Mouse (Mus musculus): ENCODE measurements around the gene Pnma1. TPM values are rescaled to one million over a fixed set of nuclear protein-coding genes. Genes with fewer than 3 reads are reported as not detected.
"Not testable (repeated sequence)": the region's sequence is repeated elsewhere in the genome, so short reads cannot be mapped to it uniquely, and the experiment has no call there.

The Pnma1 gene
- polyA plus RNA-seq, 1 experiment from 2014 or later, result 3.8 TPM

GRCm38 (mm10) chr12:84125892-84126291 is 22.4 kb downstream of the Pnma1 start:
- Histone ChIP-seq H3K9me3 (replicated peaks) (no peaks in the 10 kb centered on the region), H3K9ac (replicated peaks) (no peak overlapping the region)

DNA sequence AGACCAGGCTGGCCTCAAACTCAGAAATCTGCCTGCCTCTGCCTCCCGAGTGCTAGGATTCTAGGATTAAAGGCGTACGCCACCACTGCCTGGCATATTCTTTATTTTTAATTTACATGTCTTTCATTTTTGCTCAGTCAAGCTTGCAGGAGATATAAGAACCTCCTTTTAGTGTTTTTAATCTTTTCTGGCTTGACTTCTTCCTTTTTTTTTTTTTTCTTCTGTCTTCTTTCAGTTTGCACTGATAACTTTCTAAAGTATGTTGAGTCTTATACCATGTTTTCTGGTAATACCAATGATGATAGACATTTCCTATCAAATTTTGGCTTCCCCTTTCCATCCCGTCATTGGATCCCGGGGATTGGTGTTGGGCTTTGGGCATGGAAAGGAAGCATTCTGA is 28.7 kb downstream of the Pnma1 start:
- no peak overlapping the region for H3K9ac ChIP-seq (replicated peaks)
- no peak overlapping the region for H3K4me2 ChIP-seq
- H3K27ac ChIP-seq (replicated peaks), result no peak overlapping the region
- H3K4me1 ChIP-seq, result peaks cover 13% of the 10 kb centered on the region
- H3K27me3 ChIP-seq (replicated peaks), result no peaks in the 10 kb centered on the region
- no peaks in the 10 kb centered on the region for H3K36me3 ChIP-seq
- no peak overlapping the region for H3K4me3 ChIP-seq (replicated peaks)
- 98% methylated on average over 5 of the region's 5 CpGs for WGBS
- no peaks in the 10 kb centered on the region for H3K9me3 ChIP-seq (replicated peaks)
- no peak for ATAC-seq (ENCODE audit: low FRiP score)

More at GRCm38 (mm10) chr12:84125892-84126291, 22.4 kb downstream of the Pnma1 start:
- no peaks in the 10 kb centered on the region for H3K4me1 ChIP-seq
- no peaks in the 10 kb centered on the region for H3K27me3 ChIP-seq (replicated peaks)
- H3K4me3 ChIP-seq (replicated peaks), result no peak overlapping the region
- H3K27ac ChIP-seq (replicated peaks), result no peak overlapping the region
- 88% methylated on average over 12 of the region's 12 CpGs for WGBS
- no peak for ATAC-seq (ENCODE audit: low FRiP score)
- peaks cover 28% of the 10 kb centered on the region for H3K36me3 ChIP-seq
- no peak overlapping the region for H3K4me2 ChIP-seq

GRCm38 (mm10) chr12:84114153-84114994 is 33.9 kb downstream of the Pnma1 start, which contains the start of gene Dnal1:
Gene Dnal1 (plus strand): TSS chr12:84114366.
- Histone ChIP-seq H3K9me3 (replicated peaks) (no peaks in the 10 kb centered on the region), H3K9ac (replicated peaks) (peak within 1 kb of the TSS; percentile 79), H3K36me3 (no peaks in the 10 kb centered on the region), H3K27me3 (replicated peaks) (no peaks in the 10 kb centered on the region), H3K4me3 (replicated peaks) (peak within 1 kb of the TSS; percentile 89), H3K4me2 (peak within 1 kb of the TSS; percentile 76), H3K27ac (replicated peaks) (peak within 1 kb of the TSS; percentile 82), H3K4me1 (peaks cover 13% of the 10 kb centered on the region)
- 2% methylated on average over 31 of the region's 35 CpGs for whole genome bisulfite sequencing
- ATAC-seq (ENCODE audit: low FRiP score), result peak; percentile 98

GRCm38 (mm10) chr12:84113676-84114075 is 34.6 kb downstream of the Pnma1 start:
- 55% methylated on average over 6 of the region's 6 CpGs for WGBS
- H3K9me3 ChIP-seq (replicated peaks), result no peaks in the 10 kb centered on the region
- ATAC-seq (ENCODE audit: low FRiP score), result 0 out of 2 replicates have a peak, but pooled peaks have one; percentile 14
- H3K27me3 ChIP-seq (replicated peaks), result no peaks in the 10 kb centered on the region
- peak overlapping the region; percentile 76 for H3K4me2 ChIP-seq
- H3K27ac ChIP-seq (replicated peaks), result no peak overlapping the region
- peak overlapping the region; percentile 89 for H3K4me3 ChIP-seq (replicated peaks)
- no peaks in the 10 kb centered on the region for H3K36me3 ChIP-seq
- H3K9ac ChIP-seq (replicated peaks), result no peak overlapping the region
- peaks cover 13% of the 10 kb centered on the region for H3K4me1 ChIP-seq

GRCm38 (mm10) chr12:84110814-84111213 is 37.5 kb downstream of the Pnma1 start:
- Histone ChIP-seq H3K9me3 (replicated peaks) (no peaks in the 10 kb centered on the region), H3K4me3 (replicated peaks) (no peak overlapping the region), H3K4me1 (peaks cover 13% of the 10 kb centered on the region), H3K27ac (replicated peaks) (no peak overlapping the region), H3K9ac (replicated peaks) (no peak overlapping the region), H3K27me3 (replicated peaks) (no peaks in the 10 kb centered on the region), H3K36me3 (no peaks in the 10 kb centered on the region), H3K4me2 (no peak overlapping the region)
- WGBS, result 97% methylated on average over 4 of the region's 4 CpGs
- no peak for ATAC-seq (ENCODE audit: low FRiP score)

GRCm38 (mm10) chr12:84109924-84110323 is 38.4 kb downstream of the Pnma1 start:
- Histone ChIP-seq H3K36me3 (no peaks in the 10 kb centered on the region), H3K4me3 (replicated peaks) (no peak overlapping the region), H3K4me2 (no peak overlapping the region), H3K9ac (replicated peaks) (no peak overlapping the region), H3K27me3 (replicated peaks) (no peaks in the 10 kb centered on the region), H3K27ac (replicated peaks) (no peak overlapping the region), H3K4me1 (peaks cover 4% of the 10 kb centered on the region), H3K9me3 (replicated peaks) (no peaks in the 10 kb centered on the region)
- no peak for ATAC-seq (ENCODE audit: low FRiP score)
- WGBS, result 66% methylated on average over 1 of the region's 1 CpGs

GRCm38 (mm10) chr12:84107692-84108091 is 40.6 kb downstream of the Pnma1 start:
- H3K9ac ChIP-seq (replicated peaks), result no peak overlapping the region
- 80% methylated on average over 1 of the region's 1 CpGs for WGBS
- H3K27ac ChIP-seq (replicated peaks), result no peak overlapping the region
- H3K27me3 ChIP-seq (replicated peaks), result no peaks in the 10 kb centered on the region
- H3K4me2 ChIP-seq, result no peak overlapping the region
- ATAC-seq (ENCODE audit: low FRiP score), result no peak
- H3K9me3 ChIP-seq (replicated peaks), result no peaks in the 10 kb centered on the region
- no peak overlapping the region for H3K4me3 ChIP-seq (replicated peaks)
- H3K4me1 ChIP-seq, result no peaks in the 10 kb centered on the region
- H3K36me3 ChIP-seq, result no peaks in the 10 kb centered on the region

DNA sequence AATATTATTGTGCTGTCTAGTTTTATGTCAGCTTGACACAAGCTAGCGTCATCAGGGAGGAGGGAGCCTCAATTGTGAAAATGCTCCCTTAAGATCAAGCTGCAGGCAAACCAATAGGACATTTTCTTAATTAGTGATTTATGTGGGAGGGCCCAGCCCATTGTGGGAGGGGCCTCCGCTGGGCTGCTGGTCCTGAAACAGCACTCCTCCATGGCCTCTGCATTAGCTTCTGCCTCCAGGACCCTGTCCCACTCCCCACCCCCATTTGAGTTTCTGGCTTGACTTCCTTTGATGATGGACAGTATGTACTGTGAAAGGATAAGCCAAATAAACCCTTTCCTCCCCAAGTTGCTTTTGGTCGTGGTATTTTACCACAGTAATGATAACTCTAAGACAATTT is 41.3 kb downstream of the Pnma1 start:
- Histone ChIP-seq H3K9ac (replicated peaks) (no peak overlapping the region), H3K4me3 (replicated peaks) (no peak overlapping the region), H3K4me1 (no peaks in the 10 kb centered on the region), H3K36me3 (no peaks in the 10 kb centered on the region), H3K4me2 (no peak overlapping the region), H3K27me3 (replicated peaks) (no peaks in the 10 kb centered on the region), H3K9me3 (replicated peaks) (no peaks in the 10 kb centered on the region), H3K27ac (replicated peaks) (no peak overlapping the region)
- ATAC-seq (ENCODE audit: low FRiP score), result no peak
- 61% methylated on average over 3 of the region's 3 CpGs for WGBS

GRCm38 (mm10) chr12:84101493-84101845 is 46.8 kb downstream of the Pnma1 start:
- no peaks in the 10 kb centered on the region for H3K27me3 ChIP-seq (replicated peaks)
- ATAC-seq (ENCODE audit: low FRiP score), result no peak
- peak overlapping the region; percentile 81 for H3K4me2 ChIP-seq
- H3K9ac ChIP-seq (replicated peaks), result no peak overlapping the region
- H3K36me3 ChIP-seq, result no peaks in the 10 kb centered on the region
- H3K9me3 ChIP-seq (replicated peaks), result no peaks in the 10 kb centered on the region
- H3K4me3 ChIP-seq (replicated peaks), result peak overlapping the region; percentile 56
- H3K4me1 ChIP-seq, result peaks cover 4% of the 10 kb centered on the region; the same call in 1 of the 2 replicates
- no peak overlapping the region for H3K27ac ChIP-seq (replicated peaks)
- 60% methylated on average over 2 of the region's 2 CpGs for WGBS

DNA sequence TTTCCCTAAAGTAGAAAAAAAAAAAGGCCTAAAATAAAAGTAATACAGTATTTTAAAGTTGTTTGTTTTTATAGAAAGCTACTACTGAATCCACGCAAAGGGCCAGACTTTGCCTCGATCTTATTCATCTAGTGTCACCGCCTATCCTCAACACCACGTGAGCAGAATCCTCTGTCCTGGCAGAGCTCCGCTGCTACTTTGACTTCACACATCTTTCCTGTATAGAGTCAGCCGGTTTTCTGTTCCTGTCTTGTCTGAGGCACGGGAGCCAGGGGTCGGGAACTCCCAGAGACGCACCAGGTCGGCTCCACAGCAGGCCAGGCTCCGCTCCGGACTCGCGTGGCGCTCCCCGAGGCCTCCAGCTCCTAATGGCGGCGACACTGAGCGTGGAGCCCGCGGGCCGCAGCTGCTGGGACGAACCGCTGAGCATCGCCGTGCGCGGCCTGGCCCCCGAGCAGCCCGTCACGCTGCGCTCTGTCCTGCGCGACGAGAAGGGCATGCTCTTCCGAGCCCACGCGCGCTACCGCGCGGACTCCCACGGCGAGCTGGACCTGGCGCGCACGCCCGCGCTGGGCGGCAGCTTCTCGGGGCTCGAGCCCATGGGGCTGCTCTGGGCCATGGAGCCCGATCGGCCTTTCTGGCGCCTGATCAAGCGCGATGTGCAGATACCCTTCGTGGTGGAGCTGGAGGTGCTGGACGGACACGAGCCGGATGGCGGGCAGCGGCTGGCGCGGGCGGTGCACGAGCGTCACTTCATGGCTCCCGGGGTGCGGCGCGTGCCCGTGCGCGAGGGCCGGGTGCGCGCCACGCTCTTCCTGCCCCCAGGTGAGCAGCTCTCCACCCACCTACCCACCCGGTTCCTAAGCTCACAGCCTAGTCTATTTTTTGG is 47.4 kb downstream of the Pnma1 start, which contains the start of gene Acot6:
Gene Acot6, plus strand, starts transcription at position 51 of the 889 bp plus-strand sequence.
- H3K27ac ChIP-seq (replicated peaks), result peak within 1 kb of the TSS; percentile 72
- peak within 1 kb of the TSS; percentile 56 for H3K4me3 ChIP-seq (replicated peaks)
- H3K27me3 ChIP-seq (replicated peaks); H3K9me3 ChIP-seq (replicated peaks); H3K36me3 ChIP-seq; H3K4me1 ChIP-seq: not testable (repeated sequence)
- H3K9ac ChIP-seq (replicated peaks), result peak within 1 kb of the TSS; percentile 59
- peak within 1 kb of the TSS; percentile 81 for H3K4me2 ChIP-seq
- peak; percentile 73 for ATAC-seq (ENCODE audit: low FRiP score)
- WGBS, result under 1% methylated on average over 65 of the region's 80 CpGs

DNA sequence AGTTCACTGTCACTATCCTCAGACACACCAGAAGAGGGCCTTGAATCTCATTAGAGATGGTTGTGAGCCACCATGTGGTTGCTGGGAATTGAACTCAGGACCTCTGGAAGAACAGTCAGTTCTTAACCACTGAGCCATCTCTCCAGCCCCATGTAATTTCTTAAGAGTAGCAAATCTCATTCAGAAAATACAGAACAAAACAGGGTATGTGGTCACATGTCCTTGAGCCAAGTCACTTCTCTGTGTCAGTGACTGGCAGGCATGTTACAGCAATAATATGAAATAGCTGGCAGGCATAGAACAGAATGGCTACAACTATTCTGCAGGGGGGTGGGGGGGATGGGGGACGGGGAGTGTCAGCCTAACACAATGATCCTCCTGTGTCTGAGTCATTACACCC is 48.2 kb downstream of the Pnma1 start:
- WGBS, result 22% methylated on average over 1 of the region's 1 CpGs
- Histone ChIP-seq H3K27me3 (replicated peaks) (no peaks in the 10 kb centered on the region), H3K9ac (replicated peaks) (no peak overlapping the region), H3K9me3 (replicated peaks) (no peaks in the 10 kb centered on the region), H3K36me3 (no peaks in the 10 kb centered on the region), H3K27ac (replicated peaks) (no peak overlapping the region), H3K4me2 (peak overlapping the region; percentile 81), H3K4me1 (peaks cover 4% of the 10 kb centered on the region; the same call in 1 of the 2 replicates), H3K4me3 (replicated peaks) (peak overlapping the region; percentile 56)
- no peak for ATAC-seq (ENCODE audit: low FRiP score)
